Mouse (Mus musculus) megakaryocyte progenitor cell, adult 5-6 weeks (primary cell): ENCODE data around the gene Prnd. TPM values are rescaled to one million over a fixed set of nuclear protein-coding genes. Genes with fewer than 3 reads are reported as not detected.

Source experiments
- ATAC-seq: replicated peaks from 2 replicates; pipeline ENCODE4 v1.8.0; 2016; ENCODE audit warnings: mild to moderate bottlenecking, moderate TSS enrichment, inconsistent platforms; ENCODE audit not compliant: poor library complexity
- total RNA-seq, 2 experiments: library from RNA; stranded (forward) in 1 of 2; stranded (reverse) in 1 of 2; fragments of 157-497, 149-512 nt in 1 of 2; fragments of 200-1000 nt in 1 of 2; gene quantifications; 2 replicates each; pipeline versions ENCODE4 v1.2.3 to v1.2.4; 2015 to 2017

Gene Prnd
- total RNA-seq (2015) (0.46 TPM in 1 of 2 replicates, not detected in the other), total RNA-seq (2017) (not detected in 2 replicates)

GRCm38 (mm10) chr2:131950598-131951095 lies at the start of gene Prnd:
Gene Prnd, plus strand, starts transcription at chr2:131950861.
- ATAC-seq: no peak

- ATAC-seq: no peak
Measured at GRCm38 (mm10) chr2:131902423-131902822, 48.2 kb upstream of the Prnd start.

- peak; percentile 16; the same call in 1 of the 2 replicates for ATAC-seq
Measured at GRCm38 (mm10) chr2:131902867-131903266, 47.8 kb upstream of the Prnd start.

- peak; percentile 68 for ATAC-seq
Measured at GRCm38 (mm10) chr2:131905025-131905424, 45.6 kb upstream of the Prnd start.

- peak; percentile 36 for ATAC-seq
Measured at GRCm38 (mm10) chr2:131905776-131906175, 44.9 kb upstream of the Prnd start.

GRCm38 (mm10) chr2:131906266-131906665 lies 44.4 kb upstream of the Prnd start:
- no peak for ATAC-seq

- ATAC-seq: no peak
Measured at GRCm38 (mm10) chr2:131906846-131907245, 43.8 kb upstream of the Prnd start.

- no peak for ATAC-seq
Measured at GRCm38 (mm10) chr2:131907311-131907710, 43.4 kb upstream of the Prnd start.

- no peak for ATAC-seq
Measured at GRCm38 (mm10) chr2:131908351-131908861, 42.3 kb upstream of the Prnd start.

GRCm38 (mm10) chr2:131908906-131909305 lies 41.8 kb upstream of the Prnd start:
- ATAC-seq: no peak

- ATAC-seq: peak; percentile 87
Measured at GRCm38 (mm10) chr2:131909683-131910572, 40.7 kb upstream of the Prnd start, which contains the start of the genes Prnp and Prn. Gene Prnp, plus strand, starts transcription at chr2:131909928. Gene Prn, plus strand, starts transcription at chr2:131909957.

GRCm38 (mm10) chr2:131910847-131911246 lies 39.8 kb upstream of the Prnd start:
- ATAC-seq: no peak

GRCm38 (mm10) chr2:131911341-131911740 lies 39.3 kb upstream of the Prnd start:
- no peak for ATAC-seq

- ATAC-seq: no peak
Measured at GRCm38 (mm10) chr2:131912526-131913258, 38.0 kb upstream of the Prnd start.

GRCm38 (mm10) chr2:131932275-131932902 lies 18.3 kb upstream of the Prnd start:
- no peak for ATAC-seq

GRCm38 (mm10) chr2:131933013-131933412 lies 17.6 kb upstream of the Prnd start:
- ATAC-seq: no peak

- ATAC-seq: no peak
Measured at GRCm38 (mm10) chr2:131933598-131933997, 17.1 kb upstream of the Prnd start.

- ATAC-seq: no peak
Measured at GRCm38 (mm10) chr2:131934243-131934642, 16.4 kb upstream of the Prnd start.

- peak; percentile 90 for ATAC-seq
Measured at GRCm38 (mm10) chr2:131935390-131936105, 15.1 kb upstream of the Prnd start.

- no peak for ATAC-seq
Measured at GRCm38 (mm10) chr2:131936410-131936809, 14.3 kb upstream of the Prnd start.
